In genomic region chr2:63876375-63876774, GRCm38 (mm10) we compare ENCODE assay signal across 14 mouse cellular contexts.
A peak's percentile ranks its signal among the peaks of the same experiment; 100 is the strongest.
DNase-seq lines count a peak whose midpoint lies in the region; ATAC-seq and TF ChIP-seq lines count a peak whose summit lies in the region.
"Had no signal": no experiment of that assay in that cellular context is flagged by ENCODE, and none has a peak within 500 bp of the region (broad histone marks: within the 10 kb centered on the region; RNA-seq: fewer than 3 reads in every experiment).

No protein-coding gene starts in this region.

- no peak for TF ChIP-seq CTCF in forebrain, postnatal 0 days (IDR thresholded peaks at IDR 0.05; ENCODE audit: low read depth)

- no peak overlapping the region for H3K9ac ChIP-seq in kidney, embryonic 14.5 days (ENCODE audit: low read depth, low read length)
- no peak overlapping the region for H3K9ac ChIP-seq in limb, embryonic 14.5 days (ENCODE audit: low read depth, low read length, severe bottlenecking)
- H3K9ac ChIP-seq in forebrain, postnatal 0 days: no peak overlapping the region
- H3K9ac ChIP-seq: forebrain, embryonic 15.5 days; intestine, embryonic 15.5 days had no signal

- H3K4me1 ChIP-seq in kidney, embryonic 14.5 days (ENCODE audit: control insufficient read depth, insufficient read depth, low read length): peaks cover 9% of the 10 kb centered on the region; the same call in 1 of the 2 replicates
- peaks cover 6% of the 10 kb centered on the region for H3K4me1 ChIP-seq in limb, embryonic 14.5 days (ENCODE audit: control insufficient read depth, insufficient read depth, low read length)
- no peaks in the 10 kb centered on the region for H3K4me1 ChIP-seq in forebrain, postnatal 0 days (ENCODE audit: insufficient read depth)
- H3K4me1 ChIP-seq: forebrain, embryonic 15.5 days; intestine, embryonic 15.5 days had no signal

- ATAC-seq in kidney, embryonic 14.5 days (ENCODE audit: low FRiP score, low TSS enrichment): peak; percentile 85
- ATAC-seq in limb, embryonic 14.5 days (ENCODE audit: low FRiP score, low read depth): peak; percentile 47; the same call in 1 of the 2 replicates
- ATAC-seq in frontal cortex, adult (ENCODE audit: low TSS enrichment): no peak
- ATAC-seq in forebrain, postnatal 0 days: no peak
- ATAC-seq: forebrain, embryonic 15.5 days; intestine, embryonic 15.5 days; midbrain, embryonic 16.5 days had no signal

- no peaks in the 10 kb centered on the region for H3K27me3 ChIP-seq in kidney, embryonic 14.5 days (ENCODE audit: control insufficient read depth, insufficient read depth, low read length)
- no peaks in the 10 kb centered on the region for H3K27me3 ChIP-seq in limb, embryonic 14.5 days (ENCODE audit: control insufficient read depth, insufficient read depth, low read length)
- no peaks in the 10 kb centered on the region for H3K27me3 ChIP-seq in forebrain, postnatal 0 days (ENCODE audit: insufficient read depth, low read length)
- H3K27me3 ChIP-seq: forebrain, embryonic 15.5 days; intestine, embryonic 15.5 days had no signal

- peak; percentile 62 for DNase-seq in NIH3T3 (ENCODE audit: low read depth)
- peak; percentile 71 for DNase-seq in embryo, embryonic 10.5 days (ENCODE audit: low spot score)
- no peak for DNase-seq in limb, embryonic 14.5 days (ENCODE audit: low spot score)
- DNase-seq in thymus, postnatal 4 days: no peak
- no peak for DNase-seq in forebrain, postnatal 0 days
- DNase-seq: cerebellum, adult 11-12 months; heart, postnatal 36 days; spleen, adult 18-20 months had no signal

- no peak overlapping the region for H3K4me3 ChIP-seq in kidney, embryonic 14.5 days (ENCODE audit: low read length)
- H3K4me3 ChIP-seq in limb, embryonic 14.5 days (replicated peaks; ENCODE audit: low read length): no peak overlapping the region
- no peak overlapping the region for H3K4me3 ChIP-seq in forebrain, postnatal 0 days (ENCODE audit: low read depth, low read length)
- H3K4me3 ChIP-seq: forebrain, embryonic 15.5 days; intestine, embryonic 15.5 days; left cerebral cortex, adult 2 months had no signal

- no peak overlapping the region for H3K27ac ChIP-seq in kidney, embryonic 14.5 days (ENCODE audit: low read depth, low read length)
- H3K27ac ChIP-seq in limb, embryonic 14.5 days (replicated peaks; ENCODE audit: low read depth, low read length): no peak overlapping the region
- H3K27ac ChIP-seq in forebrain, postnatal 0 days (ENCODE audit: low read depth, low read length): no peak overlapping the region
- H3K27ac ChIP-seq: forebrain, embryonic 15.5 days; intestine, embryonic 15.5 days; left cerebral cortex, adult 2 months had no signal

- no peaks in the 10 kb centered on the region for H3K36me3 ChIP-seq in kidney, embryonic 14.5 days (ENCODE audit: control insufficient read depth, insufficient read depth, low read length)
- H3K36me3 ChIP-seq in limb, embryonic 14.5 days (ENCODE audit: control insufficient read depth, insufficient read depth, low read length): no peaks in the 10 kb centered on the region
- no peaks in the 10 kb centered on the region for H3K36me3 ChIP-seq in forebrain, postnatal 0 days (ENCODE audit: insufficient read depth)
- H3K36me3 ChIP-seq: forebrain, embryonic 15.5 days; intestine, embryonic 15.5 days had no signal

- no peak overlapping the region for H3K4me2 ChIP-seq in kidney, embryonic 14.5 days (replicated peaks; ENCODE audit: low read depth, low read length)
- no peak overlapping the region for H3K4me2 ChIP-seq in limb, embryonic 14.5 days (replicated peaks; ENCODE audit: low read depth, low read length, severe bottlenecking)
- H3K4me2 ChIP-seq in forebrain, postnatal 0 days (ENCODE audit: low read depth): no peak overlapping the region
- H3K4me2 ChIP-seq: forebrain, embryonic 15.5 days; intestine, embryonic 15.5 days had no signal

- no peaks in the 10 kb centered on the region for H3K9me3 ChIP-seq in kidney, embryonic 14.5 days (ENCODE audit: control insufficient read depth, low read length)
- H3K9me3 ChIP-seq in limb, embryonic 14.5 days (ENCODE audit: control insufficient read depth, low read length): no peaks in the 10 kb centered on the region
- H3K9me3 ChIP-seq in forebrain, postnatal 0 days (ENCODE audit: low read length): no peaks in the 10 kb centered on the region
- H3K9me3 ChIP-seq: forebrain, embryonic 15.5 days; intestine, embryonic 15.5 days had no signal

- 13% methylated on average over 3 of the region's 3 CpGs for WGBS in kidney, embryonic 14.5 days
- 6% methylated on average over 3 of the region's 3 CpGs for WGBS in limb, embryonic 14.5 days
- 39% methylated on average over 3 of the region's 3 CpGs for WGBS in forebrain, postnatal 0 days

- no peak for TF ChIP-seq POLR2A in limb, embryonic 14.5 days (IDR thresholded peaks at IDR 0.05; ENCODE audit: borderline replicate concordance, extremely low read depth, insufficient read depth, insufficient read length)

Comparison
In these comparisons a context has a peak if more than half of its experiments do, and no peak if none do; other contexts are left out.
1. DNase-seq: peak in NIH3T3 (single experiment) and embryo, embryonic 10.5 days (single experiment); none in limb, embryonic 14.5 days (single experiment), thymus, postnatal 4 days (single experiment) and forebrain, postnatal 0 days (single experiment).
2. ATAC-seq: peak in kidney, embryonic 14.5 days (single experiment) and limb, embryonic 14.5 days (single experiment); none in frontal cortex, adult (single experiment) and forebrain, postnatal 0 days (single experiment).